Mouse (Mus musculus) cerebellum, adult 11 months (tissue): ENCODE measurements at regions not wholly inside any gene's neighbourhood (a gene's known extent, or its start where the extent isn't known, plus 50 kb on each side); places are given as distances from the start of the nearest gene placed in this dataset.

Experiments
- DNase-seq: peaks from one replicate; pipeline ENCODE4 v3.0.0; 2022

DNA sequence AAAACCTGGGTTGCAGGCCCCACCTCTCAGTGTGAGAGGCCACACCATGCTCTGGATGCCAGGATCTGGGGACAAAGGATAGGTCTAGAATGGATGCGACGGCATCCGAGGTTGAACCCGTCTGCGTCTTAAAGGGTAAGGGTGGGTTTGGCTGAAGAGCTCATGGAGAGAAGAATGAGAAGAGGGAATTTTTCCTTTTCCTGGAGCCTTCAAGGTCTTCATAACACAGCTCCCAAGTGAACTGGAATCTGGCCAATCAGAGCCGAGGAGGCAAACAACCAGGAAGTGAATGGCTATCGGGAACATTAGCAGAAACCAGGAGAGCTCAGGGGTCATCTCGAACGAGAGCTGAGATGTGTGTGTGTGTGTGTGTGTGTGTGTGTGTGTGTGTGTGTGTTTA is 320.1 kb downstream of the Med13l start:
- no peak for DNase-seq

DNA sequence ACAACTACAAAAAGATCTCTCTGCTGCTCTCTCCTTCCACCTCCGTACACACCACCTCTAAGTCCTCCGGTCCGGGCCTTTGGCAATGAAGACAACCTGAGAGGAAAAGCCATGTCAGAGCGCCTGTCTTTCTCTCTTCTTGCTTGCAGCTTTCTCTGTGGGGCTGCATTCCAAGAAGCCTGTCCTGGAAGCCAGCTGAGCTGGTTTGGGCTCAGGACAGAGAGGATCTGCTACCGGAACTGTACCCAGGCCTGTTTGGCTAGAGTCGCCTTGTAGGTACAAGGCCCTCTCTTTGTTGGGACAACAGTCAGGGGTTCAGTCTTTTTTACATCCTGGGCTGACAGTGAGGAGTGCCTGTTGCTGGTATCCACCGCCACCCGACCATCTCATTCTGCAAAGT is 321.4 kb downstream of the Med13l start:
- DNase-seq, result no peak

DNA sequence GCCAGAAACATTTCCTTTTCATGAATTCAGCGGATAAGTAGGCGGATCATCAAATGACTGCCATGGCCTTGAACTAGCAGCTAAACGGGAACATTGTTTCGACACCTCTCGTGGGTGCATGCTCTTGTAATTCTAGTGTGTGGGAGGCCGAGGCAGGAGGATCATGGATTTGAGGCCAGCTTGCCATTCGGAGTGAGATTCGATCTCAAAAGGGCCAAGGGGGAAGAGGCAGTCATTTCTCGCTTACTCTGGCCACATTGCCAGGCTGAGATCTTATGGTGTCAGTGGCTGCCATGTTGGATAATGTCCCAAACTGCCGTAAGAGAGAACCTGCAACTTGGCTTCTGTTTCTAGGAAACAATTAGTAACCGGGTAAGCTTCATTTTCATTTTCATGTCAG is 327.7 kb downstream of the Med13l start:
- DNase-seq, result no peak

DNA sequence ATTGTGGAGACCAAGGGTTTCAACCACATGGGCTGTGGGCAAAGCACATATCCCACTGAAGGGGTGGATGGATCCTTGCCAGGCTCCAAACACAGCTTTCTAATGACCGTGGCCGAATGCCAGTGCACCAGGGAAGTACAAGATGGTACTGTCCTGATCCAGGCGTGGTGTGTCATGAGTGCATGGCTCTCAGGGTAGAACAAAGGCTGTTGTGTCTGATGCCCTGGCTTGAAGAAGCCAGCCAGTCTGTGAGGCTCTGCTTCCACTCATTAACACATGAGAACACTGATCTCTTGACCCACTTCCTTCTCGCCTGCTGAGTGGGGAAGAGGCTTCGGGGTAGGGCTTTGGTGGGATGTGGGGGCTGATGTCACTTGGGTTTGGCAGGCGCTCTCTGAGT is 330.7 kb downstream of the Med13l start:
- DNase-seq, result peak; percentile 3

DNA sequence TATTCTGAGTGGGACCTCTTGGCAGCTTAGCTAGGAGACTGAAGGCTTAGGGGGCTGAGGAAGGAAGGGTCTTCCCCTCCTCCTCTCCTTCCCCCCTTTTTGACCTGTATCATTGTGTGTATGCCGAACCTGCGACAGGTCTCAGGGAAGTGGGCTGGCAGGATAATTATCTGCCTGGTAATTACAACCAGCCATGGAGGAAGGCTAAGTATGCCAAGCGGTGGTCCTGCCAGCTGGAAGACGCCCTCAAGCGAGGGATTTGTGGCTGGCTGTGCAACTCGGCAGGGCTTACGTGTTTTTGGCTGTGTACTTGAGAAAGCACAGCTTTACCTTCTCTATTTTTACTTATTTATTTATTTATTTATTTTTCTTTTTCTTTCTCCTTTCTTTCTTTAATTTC is 347.7 kb downstream of the Med13l start:
- DNase-seq, result no peak

DNA sequence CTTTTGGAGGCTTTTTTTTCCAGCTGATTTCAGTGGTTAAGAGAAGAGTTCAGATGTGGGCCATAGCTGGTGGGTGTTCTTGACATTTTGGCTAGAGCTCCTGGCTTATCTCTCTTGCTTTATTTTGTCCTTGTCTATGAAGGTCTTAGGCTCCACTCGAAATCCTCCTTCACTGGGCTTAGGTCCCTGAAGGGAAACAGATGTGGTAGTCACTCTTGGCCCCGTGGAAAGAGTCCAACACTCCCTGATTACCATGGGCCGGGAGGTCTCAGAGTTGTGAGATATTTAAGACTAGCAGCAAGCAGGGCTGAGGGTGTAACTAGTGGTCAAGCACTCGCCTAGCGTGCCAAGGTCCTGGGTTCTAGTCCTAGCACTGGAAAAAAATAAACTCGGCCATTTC is 349.3 kb downstream of the Med13l start:
- no peak for DNase-seq

DNA sequence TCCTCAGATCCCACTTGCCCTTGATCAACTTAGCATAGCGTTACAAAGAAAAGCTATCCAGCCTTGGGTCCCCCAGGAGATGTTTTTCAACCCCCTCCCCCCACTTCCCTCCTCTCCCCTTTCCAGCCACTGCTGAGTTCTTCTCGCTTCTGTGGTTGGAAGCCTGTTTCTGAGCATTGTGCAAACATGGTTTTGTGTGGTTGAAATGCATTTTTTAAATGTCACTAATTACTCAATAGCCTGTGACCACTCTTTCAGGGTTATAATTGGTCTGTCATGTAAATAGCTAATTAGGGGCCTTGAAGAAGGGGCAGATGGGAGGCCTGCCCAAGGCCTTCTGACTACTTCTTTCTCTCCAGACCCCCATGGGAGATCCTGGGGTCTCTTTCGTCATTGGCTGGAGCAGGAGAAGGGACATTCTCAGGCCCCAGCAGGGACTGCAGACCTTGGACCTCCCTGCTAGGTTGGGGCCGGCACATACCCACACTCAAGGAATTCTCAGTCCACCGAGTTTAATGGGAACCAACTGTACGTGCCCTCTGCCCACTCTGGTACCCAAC is 353.8 kb downstream of the Med13l start:
- DNase-seq, result no peak

DNA sequence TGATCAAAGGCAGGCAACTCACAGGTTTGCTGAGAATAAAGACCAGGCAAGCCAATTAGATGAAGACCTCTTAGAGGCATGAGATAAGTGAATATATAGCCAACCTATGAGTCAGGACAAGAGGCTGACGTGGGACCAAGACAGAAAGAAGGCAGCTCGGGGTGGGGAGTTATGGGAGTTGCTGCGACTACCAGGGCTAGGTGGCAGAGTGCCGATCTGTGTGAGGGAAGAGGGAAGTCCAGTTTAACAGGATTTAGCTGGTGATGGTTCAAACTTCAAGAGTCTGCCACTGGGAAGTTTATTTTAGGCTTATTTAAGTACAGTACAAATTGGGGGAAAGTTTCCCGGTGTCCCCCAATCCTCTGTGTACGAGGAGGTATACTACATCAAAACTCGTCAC is 362.9 kb downstream of the Med13l start:
- DNase-seq, result no peak

DNA sequence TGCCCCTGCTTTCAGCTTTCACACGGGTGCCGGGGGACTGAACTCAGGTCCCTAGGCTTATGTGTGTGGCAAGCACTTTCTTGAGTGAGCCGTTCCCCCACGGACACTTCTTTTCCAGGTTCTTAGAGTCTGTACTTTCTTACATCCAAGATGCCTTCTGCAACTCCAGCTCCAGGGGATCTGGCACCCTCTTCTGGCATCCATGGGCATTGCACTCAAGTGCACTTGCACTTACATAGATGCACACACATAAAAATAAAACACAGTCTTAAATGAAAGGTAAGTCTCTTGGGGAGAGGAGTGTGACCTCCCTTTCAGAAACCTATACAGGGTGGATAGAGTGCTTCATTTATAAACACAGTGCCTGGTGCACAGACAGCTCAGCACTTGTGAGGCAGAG is 368.6 kb downstream of the Med13l start:
- DNase-seq, result no peak

DNA sequence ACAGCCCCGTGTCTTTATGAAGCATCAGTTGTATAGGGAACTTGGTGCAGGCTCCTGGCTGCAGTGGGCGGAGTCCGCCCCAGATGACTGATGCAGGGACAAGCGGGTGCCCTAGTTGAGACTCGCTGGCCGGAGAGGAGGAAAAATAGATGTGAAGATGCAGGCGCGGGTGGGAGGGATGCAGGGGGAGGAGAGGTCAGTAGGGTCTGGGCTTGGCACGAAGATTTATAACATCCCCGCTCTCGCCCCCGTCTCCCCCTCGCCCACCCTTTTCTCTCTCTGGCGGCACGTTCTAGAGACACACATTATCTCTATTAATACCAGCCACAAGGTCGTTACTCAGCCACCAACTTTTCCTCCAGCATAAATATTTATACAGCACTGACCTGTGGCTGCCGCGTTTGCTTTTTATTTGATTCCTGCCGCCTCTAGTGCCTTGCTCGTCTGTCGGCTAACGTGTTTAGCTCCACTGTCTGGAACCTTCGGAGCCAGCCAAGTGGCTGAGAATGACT is 369.6 kb downstream of the Med13l start:
- no peak for DNase-seq

DNA sequence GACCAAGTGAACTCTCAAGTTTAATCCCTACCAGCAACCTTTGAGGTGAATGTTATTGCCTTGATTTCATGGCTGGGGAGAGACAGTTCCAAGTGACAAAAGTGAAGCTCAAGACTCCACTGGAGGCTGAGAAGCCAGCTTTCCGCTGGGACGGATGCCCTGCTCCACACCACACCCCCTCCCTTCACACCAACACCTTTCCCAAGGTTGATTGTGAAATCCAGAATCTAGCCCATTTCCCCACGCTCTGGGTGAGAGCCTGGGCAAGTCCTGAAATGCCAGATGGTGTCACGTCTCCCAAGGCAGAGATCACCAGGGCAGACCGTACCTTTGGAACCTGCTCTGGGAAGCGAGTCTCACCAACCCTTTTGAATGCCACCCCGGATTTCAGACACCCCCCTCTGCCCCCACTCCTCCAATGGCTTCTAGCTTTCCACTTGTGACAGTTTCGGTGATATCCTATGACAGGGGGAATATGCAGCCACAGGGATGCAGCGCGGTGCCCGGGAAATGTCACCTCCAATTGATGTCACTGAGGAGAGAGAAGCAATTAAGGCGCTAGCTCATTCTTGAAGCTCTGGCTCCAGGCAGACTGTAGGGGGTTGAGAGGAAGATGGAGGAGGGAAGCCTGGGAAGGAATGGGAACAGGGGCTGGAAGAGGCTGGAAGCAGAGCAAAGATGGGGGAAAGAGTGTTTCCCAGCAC is 379.0 kb downstream of the Med13l start:
- no peak for DNase-seq

DNA sequence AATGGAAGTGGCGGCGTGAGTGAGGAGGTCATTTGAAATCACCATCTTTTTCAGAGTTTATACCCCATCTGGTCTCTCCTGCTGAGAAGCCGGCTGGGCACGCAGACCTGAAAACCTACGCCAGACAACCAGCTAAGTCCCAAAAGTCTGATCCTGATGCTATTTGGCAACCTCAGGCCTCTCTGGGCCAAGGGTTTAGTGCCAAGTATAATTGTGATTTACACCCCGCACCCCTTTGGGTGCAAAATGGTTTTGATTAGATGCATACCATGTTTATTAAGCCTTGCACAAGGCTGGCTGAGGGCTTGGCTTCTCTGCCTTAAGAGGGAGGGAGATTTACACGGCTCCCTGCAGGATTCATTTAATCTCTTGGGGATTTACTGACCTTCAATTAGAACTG is 383.8 kb downstream of the Med13l start:
- no peak for DNase-seq

DNA sequence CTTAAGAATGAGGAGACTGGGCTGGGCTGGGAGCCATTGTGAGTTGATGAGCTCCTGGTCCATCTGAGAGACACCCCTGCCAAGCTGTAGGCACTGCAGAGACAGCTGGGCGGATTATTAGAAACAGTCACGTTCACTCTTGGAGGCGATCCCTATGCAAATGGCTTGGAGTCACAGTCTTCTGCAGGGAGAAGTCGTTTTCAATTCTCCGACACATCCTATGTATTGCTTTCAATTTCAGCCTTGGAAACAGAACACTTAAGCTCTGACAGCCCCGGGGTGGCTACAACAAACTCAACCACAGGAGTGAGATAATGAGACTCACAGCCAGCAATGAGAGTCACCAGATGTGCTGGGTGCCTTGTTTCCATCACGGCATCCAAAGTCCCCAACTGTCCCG is 385.6 kb downstream of the Med13l start:
- DNase-seq, result no peak

DNA sequence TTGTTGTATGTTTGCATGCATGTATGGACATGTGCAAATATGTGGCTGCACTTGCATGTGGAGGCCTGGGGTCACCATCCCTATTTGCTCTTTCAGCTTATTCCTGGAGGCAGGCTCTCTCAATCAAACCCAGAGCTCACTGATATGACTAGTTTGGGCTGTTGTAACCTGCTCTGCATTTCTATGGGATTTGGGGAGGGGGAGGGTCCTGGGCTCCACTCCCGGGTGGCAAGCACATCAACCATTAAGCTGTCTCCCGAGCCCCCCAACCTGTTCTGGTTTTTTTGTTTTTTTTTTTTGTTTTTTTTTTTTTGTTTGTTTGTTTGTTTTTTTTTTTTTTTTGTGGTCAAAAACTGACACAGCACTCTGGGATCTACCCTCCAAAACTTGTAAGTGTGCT is 386.5 kb downstream of the Med13l start:
- no peak for DNase-seq

DNA sequence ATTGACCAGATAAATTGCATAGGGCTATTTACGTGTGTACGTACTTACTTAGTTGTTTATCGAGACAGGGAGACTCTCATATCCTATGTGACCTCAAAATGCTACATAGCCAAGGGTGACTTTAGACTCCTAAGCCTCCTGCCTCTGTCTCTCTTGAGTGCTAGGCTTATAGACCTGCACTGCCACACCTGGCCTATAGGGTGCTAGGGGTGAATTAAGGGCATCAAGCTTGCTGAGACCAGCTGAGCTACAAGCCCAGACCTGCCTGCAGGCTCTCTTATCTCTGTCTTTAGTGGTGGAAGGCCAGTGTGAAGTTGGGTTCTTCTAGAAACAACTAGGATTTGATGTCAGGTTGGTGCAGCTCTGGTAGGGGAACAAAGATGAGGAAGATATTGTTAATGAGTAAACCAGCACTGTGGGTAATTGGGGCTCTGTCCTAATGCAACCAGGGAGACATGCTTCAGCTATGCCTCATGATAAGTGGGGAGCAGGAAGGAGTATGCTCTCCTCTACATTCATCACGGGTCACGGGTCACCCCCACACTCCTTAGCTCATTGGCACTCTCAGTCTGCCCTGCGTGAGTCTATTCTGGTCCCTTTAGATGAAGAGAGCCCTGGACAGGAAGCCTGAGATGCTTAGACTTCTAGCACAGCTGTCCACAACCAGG is 387.8 kb downstream of the Med13l start:
- no peak for DNase-seq

DNA sequence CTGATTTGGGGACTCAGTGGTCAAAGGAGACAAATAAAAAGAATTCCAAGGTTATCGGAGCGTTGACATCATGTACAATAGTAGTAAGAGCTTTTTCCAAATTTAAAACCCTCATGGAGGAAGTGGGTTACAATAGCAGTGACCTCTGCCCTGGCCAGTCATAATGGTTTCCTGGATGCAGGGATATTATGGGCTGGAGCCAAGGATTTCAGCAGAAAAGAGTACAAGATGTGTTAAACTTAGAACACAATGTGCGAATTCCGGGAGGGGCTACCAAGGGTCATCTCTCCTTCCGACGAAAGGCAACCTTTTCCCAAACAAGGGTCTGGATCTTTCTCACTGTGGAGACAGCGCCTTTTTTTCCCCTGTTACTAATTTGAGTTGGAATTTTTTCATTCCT is 390.6 kb downstream of the Med13l start:
- no peak for DNase-seq

DNA sequence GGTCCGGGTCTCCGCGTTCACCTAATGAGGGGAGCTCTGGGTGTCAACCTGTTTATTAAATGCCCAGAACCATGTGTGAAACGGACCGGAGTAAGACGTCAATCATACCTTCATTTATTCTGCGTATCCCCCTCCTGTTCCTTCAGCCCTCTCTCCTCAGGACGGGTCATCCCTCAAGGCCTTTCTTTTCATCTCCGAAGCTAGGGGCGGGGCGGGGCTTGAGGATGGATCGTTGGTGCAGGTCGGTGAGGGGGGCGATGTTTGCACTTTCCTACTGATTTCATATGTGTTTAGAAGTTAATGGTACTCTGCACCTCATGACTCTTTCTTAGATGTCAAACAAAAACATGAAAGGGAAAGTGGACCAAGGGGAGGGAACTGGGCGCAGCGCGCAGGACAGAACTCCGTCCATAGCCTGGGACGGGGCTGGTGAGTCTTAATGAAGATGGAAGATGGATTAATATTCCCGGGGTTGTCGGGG is 400.1 kb downstream of the Med13l start:
- no peak for DNase-seq

DNA sequence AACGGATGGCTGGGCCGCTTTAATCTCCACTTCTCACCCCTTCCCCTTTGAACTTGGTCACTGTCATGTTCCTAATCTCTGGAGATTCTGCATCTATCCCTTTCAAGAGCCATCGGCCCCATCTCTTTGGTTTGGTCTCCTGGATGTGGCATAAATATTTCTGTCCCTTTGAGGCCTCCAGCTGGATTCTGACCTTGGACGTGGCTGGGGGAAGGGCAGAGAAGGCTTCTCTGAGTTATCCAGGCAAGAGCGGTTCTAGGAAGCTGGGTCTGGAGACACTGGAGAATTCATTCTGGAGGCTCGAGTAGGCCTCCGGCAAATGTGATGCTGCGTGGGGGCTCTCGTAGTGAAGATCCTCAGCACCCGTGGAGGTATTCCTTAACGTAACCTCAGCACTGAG is 400.6 kb downstream of the Med13l start:
- DNase-seq, result no peak

DNA sequence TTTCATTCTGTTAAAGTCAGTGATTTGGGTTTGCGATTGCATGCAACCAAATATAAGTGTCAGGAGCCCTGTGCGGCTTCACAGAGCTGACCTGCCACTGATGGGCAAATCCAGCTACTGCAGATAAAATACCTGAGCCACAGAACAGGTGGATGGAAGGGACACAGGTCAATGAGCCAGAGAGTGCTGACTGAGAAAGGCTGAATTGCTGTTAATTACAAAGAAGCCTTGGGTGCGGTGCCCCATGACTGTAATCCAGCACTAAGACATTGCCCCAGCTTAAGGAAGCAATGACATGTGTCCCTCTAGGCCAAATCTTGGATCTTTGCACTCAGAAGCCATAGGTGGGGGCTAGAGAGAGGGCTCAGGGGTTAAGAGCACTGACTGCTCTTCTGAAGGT is 401.7 kb downstream of the Med13l start:
- DNase-seq, result no peak

DNA sequence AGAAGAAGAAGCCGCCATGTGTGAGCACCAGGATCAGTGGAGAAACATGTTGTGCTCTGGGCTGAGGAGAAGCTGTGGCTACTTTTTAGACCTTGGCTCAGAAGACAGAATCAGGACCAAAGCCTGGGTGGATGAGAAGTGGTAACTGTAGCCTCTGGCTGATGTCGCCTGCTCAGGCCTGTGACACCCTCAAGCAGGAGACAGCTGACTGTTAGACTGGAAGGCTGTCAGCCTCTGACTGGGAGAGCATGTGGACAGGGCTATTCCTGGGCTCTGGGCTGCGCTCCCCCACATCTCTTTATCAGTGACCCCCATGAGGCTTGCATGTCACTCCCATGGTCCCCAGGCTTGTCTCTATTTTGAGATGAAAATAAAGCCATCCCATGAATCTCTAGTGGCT is 402.5 kb downstream of the Med13l start:
- no peak for DNase-seq

DNA sequence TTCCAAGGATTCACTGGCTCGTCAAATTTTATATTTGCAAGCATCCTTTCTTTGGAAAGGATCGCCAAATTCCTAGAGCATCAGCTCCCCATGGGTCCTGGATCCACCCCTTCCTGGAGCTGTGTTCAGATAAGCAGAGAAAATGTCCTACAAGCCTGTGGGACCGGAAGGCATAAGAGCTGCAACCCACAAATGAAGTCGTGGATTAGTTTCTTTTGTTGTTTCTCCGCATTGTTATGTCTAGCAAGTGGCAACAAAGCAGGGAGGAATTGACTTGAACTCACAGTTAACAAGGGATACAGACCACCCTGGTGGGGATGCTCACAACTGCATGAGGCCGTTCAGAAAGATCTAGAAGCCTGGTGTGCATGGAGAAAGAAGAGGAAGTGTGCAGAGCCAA is 406.4 kb downstream of the Med13l start:
- DNase-seq, result no peak

DNA sequence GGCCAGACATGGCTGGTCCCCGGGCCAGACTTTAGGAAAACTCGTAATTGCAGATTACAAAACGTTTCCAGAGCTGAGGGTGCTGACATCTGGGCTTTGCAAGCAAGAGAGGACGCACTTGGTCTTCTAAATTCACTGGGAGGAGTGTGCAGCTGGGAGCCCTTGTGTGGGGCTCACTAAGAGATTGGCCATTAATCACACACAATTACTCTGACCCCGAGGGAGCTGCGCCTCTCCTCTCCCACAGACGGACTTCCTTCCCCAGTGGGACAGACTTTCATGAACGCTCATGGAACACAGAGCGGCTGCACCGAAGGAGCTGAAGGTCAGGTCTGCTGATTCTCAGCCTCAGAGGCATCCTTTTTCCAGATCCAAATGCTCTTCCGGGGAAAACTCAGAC is 407.2 kb downstream of the Med13l start:
- DNase-seq, result no peak

DNA sequence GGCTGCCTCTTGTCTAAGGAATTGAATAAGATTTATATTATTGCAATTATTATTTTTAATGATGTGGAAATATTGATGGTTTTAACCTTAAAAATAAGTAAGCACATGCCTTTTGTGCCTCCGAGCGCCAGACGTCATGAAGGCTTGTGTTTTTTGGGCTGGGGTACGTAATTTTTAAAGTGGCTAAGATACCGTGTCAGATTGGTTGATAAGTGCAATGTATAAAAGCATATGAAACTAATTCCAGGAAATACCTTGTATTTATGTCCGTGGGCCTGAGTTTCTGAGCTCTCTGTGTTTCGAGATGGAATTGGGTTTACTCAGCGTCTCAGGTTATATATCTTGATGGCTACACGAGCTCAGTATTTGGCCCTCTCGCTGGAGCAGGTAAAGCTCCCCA is 414.7 kb downstream of the Med13l start:
- DNase-seq, result no peak

DNA sequence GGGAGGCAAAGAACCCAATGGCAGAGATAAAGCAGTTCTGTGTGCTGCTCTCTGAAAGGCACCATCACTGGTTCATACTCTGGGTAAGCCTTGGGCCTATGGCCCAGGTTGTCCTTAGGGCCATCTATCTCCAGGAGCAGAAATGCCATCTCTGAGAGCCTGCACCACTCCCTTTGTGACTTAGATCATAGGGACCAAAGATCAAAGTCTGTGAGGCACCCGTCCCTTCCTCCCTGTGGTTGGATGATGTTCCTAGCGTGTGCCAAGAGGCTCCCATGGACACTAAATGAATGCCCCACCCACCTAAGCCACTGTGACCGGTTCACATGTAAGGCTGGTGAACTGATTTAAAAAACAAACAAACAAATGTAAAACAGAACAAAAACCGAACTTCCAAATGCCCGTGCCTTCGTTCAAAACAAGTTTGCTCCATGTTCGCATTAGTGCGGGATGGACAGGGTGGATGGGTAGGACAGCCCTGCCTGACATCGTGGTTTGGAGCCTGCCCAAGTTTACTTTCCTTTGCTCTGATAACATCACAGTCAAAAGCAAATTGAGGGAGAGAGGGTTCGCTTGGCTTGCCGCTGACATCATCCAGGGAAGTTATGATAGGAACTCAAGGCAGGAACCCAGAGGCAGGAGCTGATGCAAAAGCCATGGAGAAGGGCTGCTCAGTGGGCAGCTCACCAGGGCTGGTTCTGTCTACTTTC is 418.6 kb downstream of the Med13l start:
- DNase-seq, result no peak
